Mouse (Mus musculus): ENCODE data around the gene Aak1. TPM values are rescaled to one million over a fixed set of nuclear protein-coding genes. Genes with fewer than 3 reads are reported as not detected.

Gene Aak1
- polyA plus RNA-seq, 1 experiment = 39.9 TPM

GRCm38 (mm10) chr6:86827432-86827831 is 21.9 kb upstream of the Aak1 start:
- TF ChIP-seq GATA1 (IDR thresholded peaks at IDR 0.05; ENCODE audit: low read length) = no peak

DNA sequence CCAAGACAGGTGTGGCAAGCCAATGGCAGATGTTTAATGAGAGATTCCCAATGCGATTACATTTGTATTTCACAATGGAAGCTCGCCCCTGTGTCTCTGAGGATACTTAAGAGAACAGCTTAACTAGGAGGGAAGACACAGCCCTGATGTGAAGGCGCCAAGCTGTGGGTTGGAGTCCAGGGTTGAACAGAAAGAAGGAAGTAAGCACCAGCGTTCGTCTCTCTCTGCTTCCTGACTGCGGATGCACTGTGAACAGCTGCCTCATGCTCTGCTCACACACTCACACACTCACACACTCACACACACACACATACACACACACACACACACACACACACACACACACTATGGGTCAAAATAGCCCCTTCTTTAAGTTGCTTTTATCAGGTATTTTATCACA is 19.5 kb upstream of the Aak1 start:
- no peak for TF ChIP-seq GATA1 (IDR thresholded peaks at IDR 0.05; ENCODE audit: low read length)

GRCm38 (mm10) chr6:86830738-86831500 is 18.4 kb upstream of the Aak1 start:
- TF ChIP-seq GATA1 (IDR thresholded peaks at IDR 0.05; ENCODE audit: low read length) = no peak

GRCm38 (mm10) chr6:86832802-86833502 is 16.4 kb upstream of the Aak1 start:
- TF ChIP-seq GATA1 (IDR thresholded peaks at IDR 0.05; ENCODE audit: low read length) = no peak

GRCm38 (mm10) chr6:86839089-86839488 is 10.2 kb upstream of the Aak1 start:
- no peak for TF ChIP-seq GATA1 (IDR thresholded peaks at IDR 0.05; ENCODE audit: low read length)

DNA sequence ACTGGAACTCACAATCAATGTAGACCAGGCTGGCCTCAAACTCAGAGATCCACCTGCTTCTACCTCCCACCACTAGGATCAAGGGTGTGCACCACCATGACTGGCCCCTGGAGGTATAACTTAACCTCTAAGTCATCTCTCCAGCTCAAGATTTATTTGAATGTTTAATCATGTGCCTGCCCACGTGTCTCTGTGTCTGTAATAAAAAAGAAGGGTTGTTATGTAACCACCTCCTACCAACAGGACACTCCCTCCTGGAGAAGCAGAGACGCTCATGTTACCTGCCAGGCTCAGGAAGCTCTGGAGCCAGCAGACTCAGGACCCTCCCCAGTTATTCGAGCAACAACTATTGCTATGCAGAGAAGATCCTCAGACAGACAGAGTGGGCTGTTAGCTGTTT is 7.4 kb upstream of the Aak1 start:
- TF ChIP-seq GATA1 (IDR thresholded peaks at IDR 0.05; ENCODE audit: low read length) = no peak

DNA sequence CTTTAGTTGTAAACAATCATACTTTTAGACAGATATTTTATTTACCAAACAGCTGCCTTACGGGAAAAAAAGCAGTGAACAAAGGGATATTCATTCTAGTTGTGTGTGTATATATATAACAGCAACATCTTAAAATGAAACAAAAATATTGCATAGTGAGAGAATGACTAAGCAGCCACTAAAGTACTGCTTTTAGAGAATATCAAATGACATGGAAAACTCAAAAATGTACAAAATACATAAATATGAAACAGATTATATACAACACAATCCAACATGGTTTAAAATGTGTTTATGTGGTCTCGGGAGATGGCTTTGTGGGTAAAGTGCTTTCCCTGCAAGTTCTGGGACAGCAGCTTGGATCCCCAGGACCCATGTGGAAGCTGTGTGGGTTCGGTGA is 5.7 kb upstream of the Aak1 start:
- TF ChIP-seq GATA1 (IDR thresholded peaks at IDR 0.05; ENCODE audit: low read length) = no peak

DNA sequence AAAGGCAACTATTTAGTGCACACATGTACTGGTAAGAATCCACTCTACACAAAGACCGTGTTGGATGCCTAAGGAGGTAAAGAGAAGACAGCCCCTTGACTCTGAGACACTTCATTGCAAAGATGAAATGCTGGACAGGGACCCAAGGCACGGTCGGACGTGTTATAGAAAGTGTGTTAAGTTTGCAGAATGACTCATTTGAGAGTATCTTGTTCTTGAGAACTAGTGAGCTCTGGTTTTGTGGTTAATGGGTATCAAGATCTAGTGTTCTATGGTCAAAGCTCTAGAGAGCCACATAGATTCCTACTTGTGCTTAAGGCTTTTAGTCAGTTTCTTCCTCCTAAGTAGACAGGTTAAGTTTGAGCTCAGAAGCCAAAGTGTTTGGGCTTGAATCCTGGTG is 2.9 kb upstream of the Aak1 start:
- TF ChIP-seq GATA1 (IDR thresholded peaks at IDR 0.05; ENCODE audit: low read length) = no peak

DNA sequence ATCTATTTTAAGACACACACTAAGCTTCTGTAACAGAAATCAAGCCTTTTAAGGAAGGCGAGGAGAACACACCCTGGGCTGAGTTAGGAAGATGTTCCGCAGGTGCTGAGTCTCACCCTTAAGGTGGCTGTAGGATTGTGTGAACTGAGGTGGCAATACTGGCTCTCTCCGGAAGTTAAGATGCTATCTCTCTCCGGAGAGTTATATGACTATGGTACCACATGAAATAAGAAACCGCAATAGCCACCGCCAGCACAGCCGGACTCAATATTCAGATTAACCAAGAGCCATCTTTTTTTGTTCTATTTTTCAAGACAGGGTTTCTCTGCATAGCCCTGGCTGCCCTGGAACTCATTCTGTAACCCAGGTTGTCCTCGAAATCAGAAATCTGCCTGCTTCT is 1.5 kb upstream of the Aak1 start:
- TF ChIP-seq GATA1 (IDR thresholded peaks at IDR 0.05; ENCODE audit: low read length) = no peak

DNA sequence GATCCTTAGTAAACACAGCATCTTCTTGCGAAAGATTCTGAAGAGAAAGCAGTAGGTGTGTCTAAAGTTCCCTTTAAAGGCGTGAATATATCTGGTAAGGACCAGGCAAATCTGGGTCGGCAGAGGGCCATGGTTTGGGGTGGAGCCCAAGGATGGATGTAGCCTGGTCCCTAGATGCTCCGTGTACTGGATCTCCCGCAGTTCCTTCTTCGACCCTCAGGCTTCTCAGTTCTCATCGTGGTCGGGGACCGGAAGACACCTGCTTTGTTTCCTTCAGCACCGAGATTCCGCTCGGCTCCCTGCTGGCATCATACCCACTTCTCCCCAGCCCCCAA is 770 bp upstream of the Aak1 start:
- TF ChIP-seq GATA1 (IDR thresholded peaks at IDR 0.05; ENCODE audit: low read length) = no peak

DNA sequence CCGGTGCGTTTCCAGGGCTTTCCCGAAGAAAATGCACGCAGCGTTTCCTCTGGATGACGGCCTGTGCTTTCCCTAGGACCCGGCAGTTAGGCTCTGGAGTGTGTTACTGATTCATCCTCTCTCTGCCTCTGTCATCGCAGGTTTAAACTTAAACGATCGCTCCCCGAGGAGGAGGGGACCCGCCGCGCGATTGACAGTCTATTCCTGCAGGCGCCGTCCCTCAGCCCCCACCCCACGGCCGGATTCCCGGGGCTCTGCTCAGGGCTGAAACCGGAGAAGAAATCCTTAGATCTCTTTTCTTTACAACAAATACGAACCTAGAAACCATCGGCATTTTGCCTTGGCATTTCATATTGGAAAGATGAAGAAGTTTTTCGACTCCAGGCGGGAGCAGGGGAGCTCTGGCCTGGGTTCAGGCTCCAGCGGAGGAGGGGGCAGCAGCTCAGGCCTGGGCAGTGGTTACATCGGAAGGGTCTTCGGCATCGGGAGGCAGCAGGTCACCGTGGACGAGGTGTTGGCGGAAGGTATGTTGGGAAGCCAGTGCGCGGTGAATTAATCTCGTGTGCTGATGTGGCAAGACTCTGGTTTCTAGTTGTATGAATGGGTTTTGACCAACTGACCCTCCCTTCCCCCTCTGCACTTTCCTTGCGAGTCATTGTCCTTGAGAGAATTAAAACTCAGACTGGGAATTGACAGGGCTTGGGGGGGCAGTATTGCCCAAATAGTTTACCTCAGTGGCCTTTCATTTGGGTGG is 552 bp downstream of the Aak1 start:
- TF ChIP-seq GATA1 (IDR thresholded peaks at IDR 0.05; ENCODE audit: low read length) = no peak

DNA sequence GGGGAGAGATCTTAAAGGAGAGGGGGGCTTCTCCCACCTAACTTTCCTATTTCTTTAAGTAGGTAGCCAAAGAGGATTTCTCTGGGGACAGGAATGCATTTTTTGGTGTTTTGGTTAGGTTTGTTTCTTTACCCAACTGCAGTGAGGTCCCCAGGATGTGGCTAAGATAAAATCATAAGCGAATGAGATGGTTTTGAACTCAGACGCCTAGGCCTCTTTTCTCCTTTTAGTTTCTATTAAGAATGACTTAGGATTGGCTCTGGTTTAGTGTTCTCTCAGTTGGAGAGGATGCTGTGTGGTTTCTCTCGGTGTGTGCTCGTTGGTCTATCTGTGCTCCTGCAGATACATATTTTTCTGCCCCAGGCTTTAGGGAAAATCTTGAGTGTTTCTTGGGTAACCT is 1.3 kb downstream of the Aak1 start:
- no peak for TF ChIP-seq GATA1 (IDR thresholded peaks at IDR 0.05; ENCODE audit: low read length)

DNA sequence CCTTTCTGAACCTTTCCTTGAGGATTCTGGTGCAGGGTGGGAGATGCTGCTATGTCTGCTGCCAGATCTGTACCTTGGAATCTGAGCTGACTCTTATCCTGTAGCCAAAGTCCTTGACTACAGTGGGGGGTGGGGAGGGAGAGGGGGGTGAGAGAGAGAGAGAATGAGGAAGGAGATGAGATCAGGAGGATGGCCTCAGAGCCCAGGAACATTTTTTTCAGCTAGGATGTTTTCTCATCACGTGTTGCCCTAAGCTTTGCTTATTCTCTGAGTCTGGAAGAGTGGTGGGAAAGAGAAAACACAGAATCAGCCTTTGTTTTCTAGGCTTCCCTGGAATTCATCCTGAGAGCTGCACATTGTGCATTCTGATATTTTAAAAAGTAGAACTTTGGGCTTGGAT is 2.2 kb downstream of the Aak1 start:
- TF ChIP-seq GATA1 (IDR thresholded peaks at IDR 0.05; ENCODE audit: low read length) = no peak

DNA sequence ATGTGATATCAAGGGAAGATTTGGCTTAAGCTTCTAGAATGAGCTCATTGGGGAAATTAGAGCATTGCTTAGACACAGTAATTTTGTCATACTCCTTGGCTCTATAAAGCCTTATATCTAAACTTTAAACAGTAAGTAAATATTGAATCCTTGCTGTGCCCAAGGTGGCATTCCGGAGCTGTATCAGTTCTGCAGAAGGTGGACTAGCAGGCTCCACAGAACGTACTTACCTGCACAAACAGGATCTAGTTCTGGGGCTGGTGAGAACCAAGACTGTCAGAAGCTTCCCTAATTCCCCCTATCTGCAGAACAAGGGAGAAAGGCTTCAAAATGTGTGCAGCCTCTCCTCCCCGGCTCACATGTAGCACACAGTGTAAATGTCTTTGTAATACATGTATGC is 4.6 kb downstream of the Aak1 start:
- no peak for TF ChIP-seq GATA1 (IDR thresholded peaks at IDR 0.05; ENCODE audit: low read length)

GRCm38 (mm10) chr6:86854941-86855340 is 5.6 kb downstream of the Aak1 start:
- TF ChIP-seq GATA1 (IDR thresholded peaks at IDR 0.05; ENCODE audit: low read length) = no peak

- TF ChIP-seq GATA1 (IDR thresholded peaks at IDR 0.05; ENCODE audit: low read length) = no peak
These were observed 9.3 kb downstream of the Aak1 start for GRCm38 (mm10) chr6:86858606-86859005.
